Mouse (Mus musculus): ENCODE results near the gene Cwc25. TPM values are rescaled to one million over a fixed set of nuclear protein-coding genes. Genes with fewer than 3 reads are reported as not detected.

The Cwc25 gene
- total and polyA plus RNA-seq, 3 experiments = 20.8 to 27.4 (median 23.2) TPM

DNA sequence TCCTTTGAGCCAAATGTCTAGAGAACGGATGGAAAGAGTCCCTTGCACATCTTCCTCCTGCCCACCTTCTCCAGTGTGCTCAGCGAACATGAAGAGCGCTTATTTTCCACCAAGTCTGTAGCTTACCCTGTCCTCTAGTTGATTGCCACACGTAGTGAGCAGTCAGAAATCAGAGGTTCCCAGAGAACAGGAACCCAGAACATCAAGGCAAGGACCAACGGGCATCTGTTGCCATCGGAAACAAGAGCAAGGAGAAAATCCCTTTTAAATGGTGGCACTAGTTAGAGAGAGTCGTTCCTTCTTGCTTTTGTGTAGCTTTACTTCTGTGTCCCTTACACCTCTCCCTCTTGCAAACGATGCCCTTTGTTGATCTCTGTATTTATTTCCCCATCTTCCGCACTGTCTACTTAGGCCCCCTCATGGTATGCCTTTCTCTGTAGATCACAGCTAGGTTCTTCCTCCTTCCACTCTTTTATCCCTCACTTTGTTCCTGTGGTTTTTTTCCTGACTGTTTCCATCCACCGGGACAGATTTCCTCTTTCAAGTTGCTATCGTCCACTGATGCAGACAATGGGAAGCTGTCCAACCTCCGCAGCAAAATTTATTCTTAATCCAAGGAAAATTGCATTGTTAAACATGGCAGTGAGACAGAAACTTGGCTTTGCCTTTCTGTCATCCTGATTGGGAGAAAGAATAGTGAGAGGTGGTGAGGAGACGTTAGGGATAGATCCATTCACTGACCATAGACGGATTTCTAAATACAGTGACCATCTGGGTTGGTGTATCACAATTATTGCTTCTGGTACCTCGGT, 64.6 kb downstream of the Cwc25 start:
- ATAC-seq (ENCODE audit: extremely low read depth, insufficient number of reproducible peaks, low FRiP score, poor library complexity, severe bottlenecking) (no peak), DNase-seq (ENCODE audit: low spot score) (no peak)
- TF ChIP-seq GATA1 (IDR thresholded peaks at IDR 0.05; ENCODE audit: borderline replicate concordance, low read length) (no peak), POLR2AphosphoS5 (IDR thresholded peaks at IDR 0.05; ENCODE audit: insufficient replicate concordance, low read depth, low read length) (no peak), TAL1 (conservative IDR thresholded peaks at IDR 0.05; ENCODE audit: low read depth, low read length) (no peak), GATA2 (IDR thresholded peaks at IDR 0.05; ENCODE audit: borderline replicate concordance, low read depth, low read length) (no peak), CTCF (IDR thresholded peaks at IDR 0.05; ENCODE audit: low read depth, low read length) (no peak)
- Histone ChIP-seq H3K4me3 (ENCODE audit: low read depth, low read length) (peak overlapping the region; percentile 74; the same call in 1 of the 2 replicates), H3K9me3 (replicated peaks) (peaks cover 15% of the 10 kb centered on the region), H3K4me1 (ENCODE audit: insufficient read depth, low read depth, low read length) (peaks cover 69% of the 10 kb centered on the region), H3K27me3 (ENCODE audit: insufficient read depth, low read length) (peaks cover 45% of the 10 kb centered on the region), H3K36me3 (replicated peaks) (peaks cover 29% of the 10 kb centered on the region)

DNA sequence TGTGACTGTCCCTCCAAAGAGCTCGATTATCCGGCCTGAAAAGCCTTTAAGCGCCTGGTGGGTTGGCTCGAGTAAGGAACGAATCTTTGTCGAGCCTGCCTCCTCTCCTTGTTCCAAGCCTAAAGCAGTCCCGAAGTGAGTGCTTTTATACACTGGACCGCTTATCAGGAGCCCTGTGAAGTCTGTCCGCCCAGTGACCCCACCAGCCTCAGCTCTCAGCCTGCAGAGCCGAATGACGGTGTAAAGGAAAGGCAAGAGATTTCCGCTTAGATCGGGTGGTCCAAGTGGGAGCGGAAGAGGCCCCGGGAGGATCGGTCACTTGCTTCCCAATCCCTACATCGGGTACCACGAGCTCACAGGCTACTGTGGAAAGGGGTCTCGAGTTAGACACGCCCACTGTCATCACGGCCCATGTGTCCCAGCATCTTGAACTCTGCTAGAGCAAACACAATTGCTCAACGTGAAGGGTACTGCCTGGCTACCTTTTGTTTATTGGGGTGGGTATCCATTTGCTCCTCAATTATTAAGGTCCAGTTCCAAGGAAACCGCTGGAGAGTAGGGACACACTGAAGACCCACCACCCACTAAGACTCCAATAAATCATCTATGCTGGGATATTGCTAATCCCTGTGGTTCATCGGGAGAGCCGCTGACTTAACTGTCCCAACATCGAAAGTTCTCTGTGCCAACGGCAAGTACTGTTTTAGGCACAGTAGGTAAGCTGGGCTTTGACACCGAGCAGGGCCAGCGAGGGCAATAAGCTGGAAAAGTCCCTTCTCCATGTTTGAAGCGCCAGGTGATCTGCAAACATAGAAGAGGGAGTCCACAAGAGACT, 65.4 kb downstream of the Cwc25 start:
- DNase-seq (ENCODE audit: low spot score) (no peak), ATAC-seq (ENCODE audit: extremely low read depth, insufficient number of reproducible peaks, low FRiP score, poor library complexity, severe bottlenecking) (no peak)
- Histone ChIP-seq H3K4me1 (ENCODE audit: insufficient read depth, low read depth, low read length) (peaks cover 64% of the 10 kb centered on the region), H3K9me3 (replicated peaks) (peaks cover 15% of the 10 kb centered on the region), H3K36me3 (replicated peaks) (peaks cover 20% of the 10 kb centered on the region), H3K27me3 (ENCODE audit: insufficient read depth, low read length) (peaks cover 53% of the 10 kb centered on the region), H3K4me3 (ENCODE audit: low read depth, low read length) (no peak overlapping the region)
- TF ChIP-seq GATA1 (IDR thresholded peaks at IDR 0.05; ENCODE audit: borderline replicate concordance, low read length) = no peak

DNA sequence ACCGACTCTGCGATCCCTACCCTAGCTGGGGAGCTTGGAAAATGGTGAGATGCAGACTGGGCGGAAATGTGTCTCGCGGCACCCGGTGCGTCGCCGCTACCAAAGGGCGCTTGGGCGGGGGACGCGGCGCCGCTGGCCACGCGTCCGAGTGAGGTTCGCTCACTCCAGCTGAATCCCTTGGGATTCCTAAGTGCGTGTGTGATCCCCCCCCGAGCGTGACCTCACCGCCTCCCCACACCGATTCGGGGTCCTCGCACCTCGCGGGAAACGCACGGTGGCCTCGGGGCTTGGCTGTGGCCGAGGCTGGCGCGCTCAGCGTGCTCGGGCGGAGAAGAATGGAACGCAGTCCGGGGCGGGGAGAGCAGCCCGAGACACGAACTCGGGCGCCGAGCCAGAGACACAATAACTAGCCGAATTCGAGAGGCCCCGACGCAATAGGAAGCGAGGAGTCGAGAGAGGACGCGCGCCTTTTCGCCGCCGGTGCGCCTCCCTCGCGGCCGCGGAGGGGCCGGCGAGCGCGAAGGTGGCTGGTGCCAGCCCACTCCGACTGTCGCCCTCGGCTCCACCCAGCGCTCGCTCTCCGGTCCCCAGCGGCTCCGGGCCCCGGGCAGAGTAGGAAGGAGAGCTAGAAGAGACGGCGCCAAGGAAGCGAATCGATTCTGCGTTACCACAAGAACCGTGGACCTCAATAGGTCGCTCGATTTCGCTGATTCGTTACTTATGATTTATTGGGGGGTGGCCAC, 66.2 kb downstream of the Cwc25 start, which contains the start of gene Pcgf2:
Gene Pcgf2, minus strand, starts transcription at position 495 of the 743 bp plus-strand sequence.
- TF ChIP-seq CTCF (IDR thresholded peaks at IDR 0.05; ENCODE audit: low read depth, low read length) (no peak), GATA1 (IDR thresholded peaks at IDR 0.05; ENCODE audit: borderline replicate concordance, low read length) (no peak), POLR2AphosphoS5 (IDR thresholded peaks at IDR 0.05; ENCODE audit: insufficient replicate concordance, low read depth, low read length) (no peak), GATA2 (IDR thresholded peaks at IDR 0.05; ENCODE audit: borderline replicate concordance, low read depth, low read length) (no peak), TAL1 (conservative IDR thresholded peaks at IDR 0.05; ENCODE audit: low read depth, low read length) (no peak)
- Histone ChIP-seq H3K36me3 (replicated peaks) (peaks cover 14% of the 10 kb centered on the region), H3K27me3 (ENCODE audit: insufficient read depth, low read length) (peaks cover 60% of the 10 kb centered on the region), H3K4me1 (ENCODE audit: insufficient read depth, low read depth, low read length) (peaks cover 59% of the 10 kb centered on the region), H3K4me3 (ENCODE audit: low read depth, low read length) (peak within 1 kb of the TSS; percentile 70), H3K9me3 (replicated peaks) (peaks cover 15% of the 10 kb centered on the region)
- ATAC-seq (ENCODE audit: extremely low read depth, insufficient number of reproducible peaks, low FRiP score, poor library complexity, severe bottlenecking) = no peak
- no peak for DNase-seq (ENCODE audit: low spot score)

DNA sequence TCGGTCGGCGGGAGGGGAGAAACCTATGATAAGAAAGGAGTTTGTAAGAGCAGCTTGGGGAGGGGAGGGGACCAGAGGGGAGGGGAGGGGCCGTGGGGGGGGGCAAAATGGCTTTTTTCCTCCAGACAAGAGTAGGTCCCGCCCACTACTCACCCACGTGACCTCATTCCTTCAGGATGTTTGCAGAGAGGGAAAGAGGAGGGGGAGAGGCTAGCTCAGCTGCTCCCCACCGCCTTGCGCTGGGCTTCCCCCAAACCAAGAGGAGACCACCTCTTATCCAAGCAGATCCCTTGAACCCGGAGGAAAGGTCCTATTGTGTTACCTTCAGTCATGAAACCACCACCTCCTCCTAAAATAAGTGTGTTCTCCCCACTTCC, 66.7 kb downstream of the Cwc25 start:
- peaks cover 66% of the 10 kb centered on the region for H3K27me3 ChIP-seq (ENCODE audit: insufficient read depth, low read length)
- ATAC-seq (ENCODE audit: extremely low read depth, insufficient number of reproducible peaks, low FRiP score, poor library complexity, severe bottlenecking) (no peak), DNase-seq (ENCODE audit: low spot score) (no peak)
- H3K9me3 ChIP-seq (replicated peaks) = peaks cover 15% of the 10 kb centered on the region
- peaks cover 8% of the 10 kb centered on the region for H3K36me3 ChIP-seq (replicated peaks)
- TF ChIP-seq POLR2AphosphoS5 (IDR thresholded peaks at IDR 0.05; ENCODE audit: insufficient replicate concordance, low read depth, low read length) (no peak), GATA1 (IDR thresholded peaks at IDR 0.05; ENCODE audit: borderline replicate concordance, low read length) (no peak), CTCF (IDR thresholded peaks at IDR 0.05; ENCODE audit: low read depth, low read length) (no peak), GATA2 (IDR thresholded peaks at IDR 0.05; ENCODE audit: borderline replicate concordance, low read depth, low read length) (no peak), TAL1 (conservative IDR thresholded peaks at IDR 0.05; ENCODE audit: low read depth, low read length) (no peak)
- peaks cover 54% of the 10 kb centered on the region for H3K4me1 ChIP-seq (ENCODE audit: insufficient read depth, low read depth, low read length)
- peak overlapping the region; percentile 70; the same call in 1 of the 2 replicates for H3K4me3 ChIP-seq (ENCODE audit: low read depth, low read length)

DNA sequence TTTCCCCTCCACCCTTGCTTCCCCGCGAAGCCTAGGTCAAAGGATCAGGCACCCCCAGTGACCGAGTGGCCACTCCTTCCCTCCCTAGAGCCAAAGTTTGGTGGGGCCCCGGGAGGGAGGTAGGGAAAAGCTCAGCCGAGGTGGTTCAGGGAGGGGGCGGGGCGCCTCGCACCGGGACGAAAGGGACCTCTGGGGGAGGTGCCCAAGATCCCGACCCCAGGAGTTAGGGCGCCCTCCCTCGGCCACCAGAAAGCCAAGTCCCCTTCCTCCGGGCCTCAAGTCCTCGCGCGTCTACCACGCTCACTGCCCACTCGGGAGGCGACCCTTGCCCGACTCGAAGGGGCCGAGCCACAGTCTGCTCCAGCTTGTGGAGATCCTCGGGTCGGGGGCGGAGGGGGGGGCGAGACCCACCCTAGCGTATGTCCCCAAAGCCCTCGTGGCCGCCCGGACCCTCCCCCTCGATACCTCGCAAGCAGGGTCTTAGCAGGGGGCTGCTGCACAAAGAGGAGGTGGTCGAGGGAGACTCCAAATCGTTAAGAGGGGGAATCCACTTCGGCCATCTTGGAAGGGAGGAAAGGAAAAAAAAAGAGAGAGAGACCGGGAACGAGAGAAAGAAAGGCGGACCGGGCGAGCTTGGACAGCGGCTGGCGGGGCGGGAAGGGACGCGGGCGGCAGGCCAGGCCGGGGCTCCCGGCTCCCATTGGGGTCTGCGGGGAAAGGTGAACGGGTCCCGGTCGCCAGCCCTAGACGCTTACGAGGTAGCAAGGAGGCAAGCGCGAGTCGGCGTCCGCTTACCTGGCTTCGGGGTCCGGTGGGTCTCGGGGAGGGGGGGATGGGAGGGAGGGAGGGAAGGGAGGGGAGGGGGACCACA, 67.4 kb downstream of the Cwc25 start:
- Histone ChIP-seq H3K4me1 (ENCODE audit: insufficient read depth, low read depth, low read length) (peaks cover 48% of the 10 kb centered on the region), H3K4me3 (ENCODE audit: low read depth, low read length) (peak overlapping the region; percentile 70), H3K36me3 (replicated peaks) (peaks cover 2% of the 10 kb centered on the region), H3K27me3 (ENCODE audit: insufficient read depth, low read length) (peaks cover 72% of the 10 kb centered on the region), H3K9me3 (replicated peaks) (peaks cover 15% of the 10 kb centered on the region)
- peak; percentile 55 for DNase-seq (ENCODE audit: low spot score)
- ATAC-seq (ENCODE audit: extremely low read depth, insufficient number of reproducible peaks, low FRiP score, poor library complexity, severe bottlenecking) = no peak
- no peak for TF ChIP-seq POLR2AphosphoS5 (IDR thresholded peaks at IDR 0.05; ENCODE audit: insufficient replicate concordance, low read depth, low read length)
